Mouse (Mus musculus): Measurements from ENCODE around the gene AB124611. TPM values are rescaled to one million over a fixed set of nuclear protein-coding genes. Genes with fewer than 3 reads are reported as not detected.
"Not testable (repeated sequence)": the region's sequence is repeated elsewhere in the genome, so short reads cannot be mapped to it uniquely, and the experiment has no call there.

Gene AB124611
- 0.39 and 2.6 TPM in 2 replicates for total RNA-seq (2017)

DNA sequence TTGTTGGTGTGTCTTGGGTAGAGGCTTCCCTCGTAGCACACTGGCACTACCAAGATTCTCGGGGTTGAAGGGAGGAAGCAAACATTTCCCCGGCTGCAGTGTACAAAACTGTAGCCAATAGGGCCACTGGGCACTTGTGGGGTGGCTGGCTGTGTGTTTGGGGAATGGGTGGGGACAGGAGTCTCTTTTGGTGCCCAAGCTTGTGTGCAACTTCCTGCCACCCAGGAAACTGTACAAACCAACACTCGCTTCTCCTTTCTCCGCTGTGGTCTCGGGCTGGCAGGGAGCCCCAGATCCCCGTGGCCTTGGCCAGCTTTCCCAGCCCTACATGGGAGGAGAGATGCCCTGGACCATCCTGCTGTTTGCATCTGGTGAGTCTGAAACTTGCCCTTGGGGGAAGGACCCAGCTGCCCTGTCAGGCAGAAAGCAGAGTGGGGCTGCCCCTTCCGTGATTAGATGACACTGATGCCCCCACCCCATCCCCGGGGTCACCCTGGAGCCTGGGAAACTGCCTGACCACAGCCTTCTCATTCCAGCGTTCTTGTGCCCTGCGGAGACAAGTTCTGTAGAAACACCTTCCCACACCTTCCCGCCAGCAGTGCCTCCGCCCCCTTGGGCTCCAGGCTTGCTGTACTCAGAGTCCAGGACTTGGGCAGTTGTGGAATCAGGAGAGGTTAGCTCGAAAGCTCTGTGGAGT is at the start of gene AB124611:
Gene AB124611 (plus strand): TSS at position 240 of the 697 bp plus-strand sequence.
- peak; percentile 60 for ATAC-seq (replicated peaks; ENCODE audit: low read depth, poor library complexity, severe bottlenecking)

DNA sequence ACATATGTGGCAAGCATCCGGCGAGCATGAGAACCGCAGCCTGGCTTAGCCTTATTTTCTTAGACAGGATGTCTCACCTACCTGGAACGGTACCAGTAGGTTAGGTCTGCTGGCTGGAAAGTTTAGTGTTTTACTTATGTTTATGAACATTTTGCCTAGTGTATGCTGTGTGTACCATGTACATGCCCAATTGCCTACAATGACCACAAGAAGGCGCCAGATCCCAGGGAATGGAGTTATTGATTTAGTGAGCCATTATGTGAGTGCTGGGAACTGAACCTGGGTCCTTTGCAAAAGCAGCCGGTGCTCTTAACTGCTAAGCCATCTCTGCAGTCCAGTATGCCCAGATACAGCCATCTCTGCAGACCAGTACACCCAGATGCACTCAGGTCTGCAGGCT is 48.3 kb upstream of the AB124611 start:
- no peak for ATAC-seq (replicated peaks; ENCODE audit: low read depth, poor library complexity, severe bottlenecking)

DNA sequence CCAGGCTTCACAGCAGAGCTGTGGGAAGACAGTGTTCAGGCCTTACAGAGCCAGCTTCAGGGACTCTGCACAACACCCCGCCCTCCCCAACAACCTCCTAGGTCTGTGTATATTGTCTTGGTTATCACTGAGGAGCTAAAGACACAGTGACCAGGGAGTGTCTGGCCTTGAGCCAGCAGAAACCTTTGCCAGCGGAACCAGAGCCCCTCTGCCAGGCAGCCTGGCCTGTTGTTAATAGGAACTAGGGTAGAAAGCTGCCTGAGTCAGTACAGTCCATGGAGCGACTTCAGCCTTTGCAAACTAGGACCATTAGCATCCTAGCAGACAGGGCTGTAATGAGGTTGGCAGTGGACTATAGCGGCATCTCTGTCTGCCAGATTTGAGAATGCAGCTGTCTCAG is 41.9 kb upstream of the AB124611 start:
- ATAC-seq (replicated peaks; ENCODE audit: low read depth, poor library complexity, severe bottlenecking): no peak

GRCm38 (mm10) chr9:21488246-21488645 is 37.7 kb upstream of the AB124611 start:
- not testable (repeated sequence) for ATAC-seq (replicated peaks; ENCODE audit: low read depth, poor library complexity, severe bottlenecking)

- ATAC-seq (replicated peaks; ENCODE audit: low read depth, poor library complexity, severe bottlenecking): no peak
Measured at GRCm38 (mm10) chr9:21490696-21491095, 35.3 kb upstream of the AB124611 start.

- no peak for ATAC-seq (replicated peaks; ENCODE audit: low read depth, poor library complexity, severe bottlenecking)
Measured at GRCm38 (mm10) chr9:21493907-21494306, 32.1 kb upstream of the AB124611 start.

DNA sequence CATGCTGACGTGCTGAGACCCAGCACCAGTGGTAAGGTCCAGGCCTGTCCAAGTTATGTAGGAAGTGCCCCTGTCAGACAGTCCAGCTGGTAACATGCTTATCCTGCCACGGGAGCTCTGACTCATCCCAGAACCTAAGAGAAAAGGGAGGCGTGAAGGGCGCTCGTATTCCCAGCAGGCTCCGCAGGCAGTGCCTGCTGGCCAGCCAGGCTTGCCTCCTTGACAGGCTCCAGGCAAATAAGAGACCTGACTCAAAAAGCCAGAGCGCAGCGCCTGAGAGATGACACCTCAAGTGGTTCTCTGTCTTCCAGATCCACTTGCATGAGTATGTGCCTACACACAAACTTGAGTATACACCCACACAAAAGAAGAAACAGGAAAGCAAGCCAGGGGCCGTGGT is 31.2 kb upstream of the AB124611 start:
- ATAC-seq (replicated peaks; ENCODE audit: low read depth, poor library complexity, severe bottlenecking): no peak

GRCm38 (mm10) chr9:21496308-21497049 is 29.5 kb upstream of the AB124611 start:
- no peak for ATAC-seq (replicated peaks; ENCODE audit: low read depth, poor library complexity, severe bottlenecking)

- no peak for ATAC-seq (replicated peaks; ENCODE audit: low read depth, poor library complexity, severe bottlenecking)
Measured at GRCm38 (mm10) chr9:21497050-21497542, 28.9 kb upstream of the AB124611 start.

GRCm38 (mm10) chr9:21497664-21498063 is 28.3 kb upstream of the AB124611 start:
- ATAC-seq (replicated peaks; ENCODE audit: low read depth, poor library complexity, severe bottlenecking): no peak

DNA sequence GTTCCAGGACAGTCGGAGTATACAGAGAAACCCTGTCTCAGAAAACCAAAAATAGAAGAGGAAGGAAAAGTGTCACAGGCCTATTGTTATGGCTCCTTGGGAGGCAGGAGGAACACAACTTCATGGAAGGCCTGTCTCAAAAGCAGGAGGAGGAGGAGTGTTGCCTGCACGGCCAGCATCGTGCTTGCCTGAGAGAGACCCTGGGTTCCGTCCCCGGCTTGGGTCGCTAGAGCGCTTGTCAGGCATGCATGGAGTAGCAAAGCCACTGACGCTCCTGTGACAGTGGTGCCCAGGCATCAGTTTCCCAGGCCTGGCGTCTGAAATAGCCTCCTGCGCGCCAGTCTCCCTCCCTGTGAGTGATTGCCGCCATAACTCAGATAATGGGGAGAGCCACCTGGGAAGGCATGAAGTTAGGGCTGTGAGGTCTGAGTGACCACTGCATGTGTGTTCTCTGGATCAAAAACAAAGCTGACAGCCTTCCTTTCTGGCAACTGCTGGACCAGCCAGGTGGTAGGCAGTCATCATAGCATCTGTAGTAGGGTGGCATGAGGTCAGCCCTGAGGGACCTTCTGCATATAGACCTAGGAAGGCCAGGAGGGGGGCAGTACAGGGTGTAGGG is 27.6 kb upstream of the AB124611 start:
- ATAC-seq (replicated peaks; ENCODE audit: low read depth, poor library complexity, severe bottlenecking): no peak

- no peak for ATAC-seq (replicated peaks; ENCODE audit: low read depth, poor library complexity, severe bottlenecking)
Measured at GRCm38 (mm10) chr9:21503352-21503751, 22.6 kb upstream of the AB124611 start.

- ATAC-seq (replicated peaks; ENCODE audit: low read depth, poor library complexity, severe bottlenecking): no peak
Measured at GRCm38 (mm10) chr9:21505767-21506166, 20.2 kb upstream of the AB124611 start.

DNA sequence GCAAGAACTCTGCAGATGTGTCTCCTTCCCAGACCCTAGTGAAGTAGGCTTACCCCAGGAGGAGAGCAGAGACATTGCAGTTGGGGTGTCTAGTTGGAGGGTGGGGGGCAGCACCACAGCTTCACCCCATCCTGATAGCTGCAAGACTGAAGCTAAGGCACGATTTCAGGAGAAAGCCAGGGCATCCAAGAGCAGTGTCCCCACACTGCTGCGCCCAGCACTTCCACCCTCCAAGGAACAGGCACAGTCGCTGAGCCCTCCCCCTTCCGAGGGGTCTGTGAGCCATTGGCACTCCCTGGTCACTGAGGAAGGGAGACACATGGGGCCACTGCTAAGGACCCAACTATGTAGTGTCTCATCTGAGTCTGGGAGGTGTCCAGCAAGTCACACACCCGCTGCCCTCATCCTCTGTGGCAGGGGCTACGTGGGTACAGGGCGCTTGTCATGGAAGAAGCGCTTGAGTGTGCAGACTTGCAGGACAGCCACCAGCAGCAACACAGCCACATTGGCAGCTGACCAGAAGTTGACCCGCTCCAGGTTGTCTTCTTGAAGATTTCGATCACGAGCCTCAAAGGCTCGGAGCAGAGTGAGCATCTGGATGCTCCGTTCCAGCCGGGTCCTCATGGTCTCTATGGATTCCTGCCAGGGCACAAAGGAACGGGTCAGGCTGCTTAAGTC is 18.1 kb upstream of the AB124611 start:
- no peak for ATAC-seq (replicated peaks; ENCODE audit: low read depth, poor library complexity, severe bottlenecking)

DNA sequence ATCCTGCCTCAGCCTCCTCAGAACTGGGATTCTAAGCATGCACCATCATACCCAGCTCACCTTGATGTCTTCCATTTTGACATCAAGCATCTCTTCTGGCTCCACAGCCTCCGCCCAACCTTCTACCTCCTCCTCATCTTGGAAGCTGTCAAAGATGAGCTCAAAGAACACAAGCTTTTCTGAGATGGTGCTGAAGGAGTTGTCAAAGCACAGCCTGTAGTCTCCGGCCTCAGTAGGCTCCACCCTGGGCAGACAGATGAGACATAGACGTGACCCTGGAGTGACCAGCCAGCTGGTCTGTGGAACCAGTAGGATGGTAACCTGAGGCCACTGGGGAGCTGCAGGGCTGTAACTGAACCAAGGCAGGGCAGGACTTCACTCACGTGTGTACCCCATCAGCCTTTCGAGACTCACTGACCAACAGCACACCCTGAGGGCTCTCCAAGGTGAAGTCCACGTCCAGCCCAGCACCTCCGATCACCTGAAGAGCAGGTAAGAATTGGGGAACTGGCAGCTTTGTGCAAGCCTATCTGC is 17.0 kb upstream of the AB124611 start:
- ATAC-seq (replicated peaks; ENCODE audit: low read depth, poor library complexity, severe bottlenecking): no peak

DNA sequence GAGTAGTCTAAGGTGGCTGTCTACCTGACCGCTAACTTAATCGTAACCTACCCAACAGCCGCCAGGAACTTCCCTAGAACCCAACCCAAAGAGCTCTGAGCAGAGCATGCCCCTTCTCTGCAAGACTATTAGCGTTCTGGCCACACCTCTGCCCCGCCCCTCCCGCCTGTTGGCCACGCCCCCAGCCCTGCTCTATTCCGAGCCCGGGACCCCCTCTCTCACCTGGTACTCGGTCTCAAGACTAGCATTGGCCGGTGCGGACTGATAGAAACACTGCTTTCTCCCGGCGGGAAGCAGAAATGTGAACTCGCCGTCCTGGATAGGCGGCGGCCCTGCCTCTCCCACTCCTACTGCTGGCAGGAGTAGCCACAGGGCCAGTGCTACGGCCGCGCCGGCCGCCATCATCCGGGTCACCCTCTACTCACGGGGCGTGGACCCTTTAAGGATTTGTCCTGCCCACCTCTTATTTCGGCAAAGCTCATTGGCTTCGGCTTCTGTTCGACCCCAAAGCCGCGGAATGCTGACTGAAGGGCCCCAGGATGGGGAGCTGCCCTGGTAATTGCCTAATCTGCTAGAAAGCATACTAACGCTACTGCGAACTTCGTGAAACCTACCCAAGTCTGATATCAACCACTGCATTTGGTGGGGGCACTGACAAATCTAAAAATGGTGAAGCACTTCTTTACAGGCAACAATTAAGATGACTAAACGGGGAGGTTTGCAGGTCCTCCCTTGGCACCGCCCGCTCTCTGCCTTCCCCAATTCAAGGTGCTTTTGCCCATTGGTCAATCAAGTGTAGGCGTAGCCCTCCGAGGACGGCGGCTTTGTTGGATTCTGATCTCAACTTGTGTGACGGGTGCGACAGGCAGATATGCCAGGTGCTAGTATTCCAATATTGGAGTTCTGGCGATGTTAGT is 15.9 kb upstream of the AB124611 start, which contains the start of gene Tmed1:
Gene Tmed1 (minus strand): TSS at position 481 of the 917 bp plus-strand sequence.
- peak; percentile 91 for ATAC-seq (replicated peaks; ENCODE audit: low read depth, poor library complexity, severe bottlenecking)

DNA sequence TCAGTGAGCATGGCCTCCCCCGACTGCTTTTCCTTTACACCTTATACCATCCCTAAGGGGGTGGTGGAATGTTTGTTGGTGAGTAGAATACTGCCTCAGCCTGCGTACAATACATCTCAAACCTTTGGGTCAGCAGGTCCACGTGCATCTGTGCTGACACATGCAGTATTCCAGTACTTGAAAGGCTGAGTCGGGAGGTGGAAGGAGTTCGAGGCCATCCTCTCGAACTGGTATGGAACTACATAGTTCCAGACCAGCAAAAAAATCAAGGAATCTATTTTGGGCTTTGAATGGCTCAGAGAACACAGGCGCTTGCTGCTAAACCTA is 15.3 kb upstream of the AB124611 start:
- ATAC-seq (replicated peaks; ENCODE audit: low read depth, poor library complexity, severe bottlenecking): no peak; the same call in 1 of the 2 replicates

DNA sequence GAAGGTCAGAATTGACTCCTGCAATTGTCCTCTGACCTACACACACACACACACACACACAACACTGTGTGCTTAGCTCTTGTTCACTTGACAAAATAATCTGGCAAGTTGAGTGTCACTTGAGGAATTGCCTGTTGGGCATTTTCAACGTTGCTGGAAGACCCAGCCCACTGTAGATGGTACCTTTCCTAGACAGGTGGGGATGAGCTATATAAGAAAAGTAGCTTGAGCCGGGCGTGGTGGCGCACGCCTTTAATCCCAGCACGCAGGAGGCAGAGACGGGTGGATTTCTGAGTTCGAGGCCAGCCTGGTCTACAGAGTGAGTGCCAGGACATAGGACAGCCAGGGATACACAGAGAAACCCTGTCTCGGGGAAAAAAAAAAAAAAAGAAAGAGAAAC is 14.9 kb upstream of the AB124611 start:
- ATAC-seq (replicated peaks; ENCODE audit: low read depth, poor library complexity, severe bottlenecking): no peak

- no peak for ATAC-seq (replicated peaks; ENCODE audit: low read depth, poor library complexity, severe bottlenecking)
Measured at GRCm38 (mm10) chr9:21513466-21513865, 12.5 kb upstream of the AB124611 start.

Data from common myeloid progenitor, adult 5-6 weeks (primary cell).